Mouse (Mus musculus): ENCODE data around the gene Tmc3. TPM values are rescaled to one million over a fixed set of nuclear protein-coding genes. Genes with fewer than 3 reads are reported as not detected.
A peak's percentile ranks its signal among the peaks of the same experiment; 100 is the strongest.

The Tmc3 gene
- polyA plus RNA-seq, 1 experiment: 0.65 TPM

GRCm38 (mm10) chr7:83622582-83622981, 37.9 kb downstream of the Tmc3 start:
- Histone ChIP-seq H3K27ac (ENCODE audit: control insufficient read depth, insufficient read depth, low read depth, low read length, poor library complexity) (no peak overlapping the region), H3K4me1 (ENCODE audit: control insufficient read depth, insufficient read depth, low read length) (peaks cover 2% of the 10 kb centered on the region; the same call in 1 of the 2 replicates), H3K4me3 (replicated peaks; ENCODE audit: control insufficient read depth, low read depth, low read length) (no peak overlapping the region)
- WGBS: 85% methylated on average over 6 of the region's 6 CpGs
- TF ChIP-seq CTCF (IDR thresholded peaks at IDR 0.05; ENCODE audit: control insufficient read depth, insufficient read depth, low read length): no peak
- no peak for TF ChIP-seq POLR2A (IDR thresholded peaks at IDR 0.05; ENCODE audit: borderline replicate concordance, control insufficient read depth, low read depth, low read length)

- H3K4me3 ChIP-seq (replicated peaks; ENCODE audit: control insufficient read depth, low read depth, low read length): no peak overlapping the region
- peaks cover 2% of the 10 kb centered on the region; the same call in 1 of the 2 replicates for H3K4me1 ChIP-seq (ENCODE audit: control insufficient read depth, insufficient read depth, low read length)
- TF ChIP-seq POLR2A (IDR thresholded peaks at IDR 0.05; ENCODE audit: borderline replicate concordance, control insufficient read depth, low read depth, low read length) (no peak), CTCF (IDR thresholded peaks at IDR 0.05; ENCODE audit: control insufficient read depth, insufficient read depth, low read length) (no peak)
- WGBS: 71% methylated on average over 1 of the region's 1 CpGs
- H3K27ac ChIP-seq (ENCODE audit: control insufficient read depth, insufficient read depth, low read depth, low read length, poor library complexity): no peak overlapping the region
Observed at GRCm38 (mm10) chr7:83624065-83624464, 39.3 kb downstream of the Tmc3 start.

- WGBS: 60% methylated on average over 8 of the region's 8 CpGs
- Histone ChIP-seq H3K27ac (ENCODE audit: control insufficient read depth, insufficient read depth, low read depth, low read length, poor library complexity) (no peak overlapping the region), H3K4me3 (replicated peaks; ENCODE audit: control insufficient read depth, low read depth, low read length) (no peak overlapping the region), H3K4me1 (ENCODE audit: control insufficient read depth, insufficient read depth, low read length) (peaks cover 2% of the 10 kb centered on the region; the same call in 1 of the 2 replicates)
- TF ChIP-seq POLR2A (IDR thresholded peaks at IDR 0.05; ENCODE audit: borderline replicate concordance, control insufficient read depth, low read depth, low read length) (no peak), CTCF (IDR thresholded peaks at IDR 0.05; ENCODE audit: control insufficient read depth, insufficient read depth, low read length) (no peak)
Observed at GRCm38 (mm10) chr7:83626557-83627257, 42.0 kb downstream of the Tmc3 start.

GRCm38 (mm10) chr7:83627369-83627768, 42.6 kb downstream of the Tmc3 start:
- Histone ChIP-seq H3K4me3 (replicated peaks; ENCODE audit: control insufficient read depth, low read depth, low read length) (no peak overlapping the region), H3K4me1 (ENCODE audit: control insufficient read depth, insufficient read depth, low read length) (peaks cover 2% of the 10 kb centered on the region; the same call in 1 of the 2 replicates), H3K27ac (ENCODE audit: control insufficient read depth, insufficient read depth, low read depth, low read length, poor library complexity) (no peak overlapping the region)
- WGBS: 80% methylated on average over 4 of the region's 4 CpGs
- TF ChIP-seq CTCF (IDR thresholded peaks at IDR 0.05; ENCODE audit: control insufficient read depth, insufficient read depth, low read length): no peak
- TF ChIP-seq POLR2A (IDR thresholded peaks at IDR 0.05; ENCODE audit: borderline replicate concordance, control insufficient read depth, low read depth, low read length): no peak

GRCm38 (mm10) chr7:83631073-83631827, 46.5 kb downstream of the Tmc3 start:
- peak overlapping the region; percentile 68 for H3K4me3 ChIP-seq (replicated peaks; ENCODE audit: control insufficient read depth, low read depth, low read length)
- TF ChIP-seq CTCF (IDR thresholded peaks at IDR 0.05; ENCODE audit: control insufficient read depth, insufficient read depth, low read length): no peak
- TF ChIP-seq POLR2A (IDR thresholded peaks at IDR 0.05; ENCODE audit: borderline replicate concordance, control insufficient read depth, low read depth, low read length): no peak
- H3K4me1 ChIP-seq (ENCODE audit: control insufficient read depth, insufficient read depth, low read length): peaks cover 3% of the 10 kb centered on the region; the same call in 1 of the 2 replicates
- 7% methylated on average over 11 of the region's 11 CpGs for WGBS
- peak overlapping the region; percentile 38; the same call in 1 of the 2 replicates for H3K27ac ChIP-seq (ENCODE audit: control insufficient read depth, insufficient read depth, low read depth, low read length, poor library complexity)

GRCm38 (mm10) chr7:83631828-83632681, 47.3 kb downstream of the Tmc3 start, which contains the start of gene Stard5:
Stard5 (plus strand) TSS chr7:83631959.
- Histone ChIP-seq H3K4me1 (ENCODE audit: control insufficient read depth, insufficient read depth, low read length) (peaks cover 1% of the 10 kb centered on the region; the same call in 1 of the 2 replicates), H3K4me3 (replicated peaks; ENCODE audit: control insufficient read depth, low read depth, low read length) (peak within 1 kb of the TSS; percentile 87), H3K27ac (ENCODE audit: control insufficient read depth, insufficient read depth, low read depth, low read length, poor library complexity) (peak within 1 kb of the TSS; percentile 73)
- peak; percentile 82; the same call in 1 of the 2 replicates for TF ChIP-seq POLR2A (IDR thresholded peaks at IDR 0.05; ENCODE audit: borderline replicate concordance, control insufficient read depth, low read depth, low read length)
- TF ChIP-seq CTCF (IDR thresholded peaks at IDR 0.05; ENCODE audit: control insufficient read depth, insufficient read depth, low read length): no peak
- under 1% methylated on average over 35 of the region's 35 CpGs for whole genome bisulfite sequencing

- H3K4me3 ChIP-seq (replicated peaks; ENCODE audit: control insufficient read depth, low read depth, low read length): peak overlapping the region; percentile 44
Observed at GRCm38 (mm10) chr7:83632682-83633120, 48.0 kb downstream of the Tmc3 start.

More at GRCm38 (mm10) chr7:83632682-83633120, 48.0 kb downstream of the Tmc3 start:
- Histone ChIP-seq H3K27ac (ENCODE audit: control insufficient read depth, insufficient read depth, low read depth, low read length, poor library complexity) (no peak overlapping the region), H3K4me1 (ENCODE audit: control insufficient read depth, insufficient read depth, low read length) (peaks cover 1% of the 10 kb centered on the region; the same call in 1 of the 2 replicates)
- WGBS: 61% methylated on average over 6 of the region's 6 CpGs
- TF ChIP-seq CTCF (IDR thresholded peaks at IDR 0.05; ENCODE audit: control insufficient read depth, insufficient read depth, low read length) (no peak), POLR2A (IDR thresholded peaks at IDR 0.05; ENCODE audit: borderline replicate concordance, control insufficient read depth, low read depth, low read length) (no peak)

Data from bone marrow, adult 2 months (tissue).